Mouse (Mus musculus) embryonic fibroblast, embryonic 13.5 days (primary cell): Measurements from ENCODE around the gene Acin1. TPM values are rescaled to one million over a fixed set of nuclear protein-coding genes. Genes with fewer than 3 reads are reported as not detected.

Experiments used
- H3K27ac ChIP-seq: 2 replicates; pipeline ENCODE4 v1.5.1; 2012; ENCODE audit warnings: low read length, control low read depth, inconsistent platforms; ENCODE audit not compliant: insufficient read depth
- H3K4me1 ChIP-seq: 2 replicates; pipeline ENCODE4 v1.6.1; 2011; ENCODE audit warnings: low read length; ENCODE audit not compliant: control insufficient read depth, insufficient read depth
- H3K4me3 ChIP-seq: 2 replicates; pipeline ENCODE4 v1.5.1; 2011; ENCODE audit warnings: mild to moderate bottlenecking, control low read depth, low read length; ENCODE audit not compliant: insufficient read depth
- CTCF ChIP-seq: IDR thresholded peaks from 2 replicates; pipeline ENCODE4 v1.5.1; 2011; ENCODE audit warnings: mild to moderate bottlenecking, control low read depth, low read length, moderate library complexity, borderline replicate concordance; ENCODE audit not compliant: insufficient read depth
- POLR2A ChIP-seq: IDR thresholded peaks from 2 replicates; pipeline ENCODE4 v1.6.1; 2011; ENCODE audit warnings: low read depth, mild to moderate bottlenecking, control low read depth, low read length, moderate library complexity
- polyA plus RNA-seq: library from polyadenylated mRNA; stranded (reverse); fragments of >200 nt; gene quantifications from 2 replicates; pipeline ENCODE4 v1.2.4, GENCODE M21; 2011; ENCODE audit warnings: low read depth; ENCODE audit not compliant: missing spikeins, insufficient read length

Gene Acin1
- polyA plus RNA-seq, 1 experiment = 243 TPM

DNA sequence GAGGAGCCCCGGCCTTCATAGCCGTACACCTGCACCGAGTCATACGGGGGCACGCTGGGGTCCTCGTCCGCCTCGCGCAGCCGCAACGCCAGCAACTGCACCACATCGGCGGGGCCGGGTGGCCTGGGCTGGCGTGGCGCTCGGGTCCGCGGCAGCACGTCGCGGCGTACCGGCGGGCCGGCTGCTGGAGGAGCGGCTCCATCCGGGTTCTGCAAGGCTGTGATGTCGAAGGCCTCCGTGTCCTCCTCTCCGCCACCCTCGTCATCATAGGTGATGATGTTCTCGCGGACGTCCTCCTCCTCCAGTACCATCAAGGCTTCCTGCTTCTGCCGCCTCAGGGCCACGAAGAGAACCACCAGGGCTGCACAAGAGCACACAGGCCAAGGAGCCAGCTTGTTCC lies 54.5 kb downstream of the Acin1 start:
- H3K4me1 ChIP-seq = no peaks in the 10 kb centered on the region
- H3K4me3 ChIP-seq = no peak overlapping the region
- H3K27ac ChIP-seq = no peak overlapping the region
- TF ChIP-seq POLR2A (no peak), CTCF (no peak)

DNA sequence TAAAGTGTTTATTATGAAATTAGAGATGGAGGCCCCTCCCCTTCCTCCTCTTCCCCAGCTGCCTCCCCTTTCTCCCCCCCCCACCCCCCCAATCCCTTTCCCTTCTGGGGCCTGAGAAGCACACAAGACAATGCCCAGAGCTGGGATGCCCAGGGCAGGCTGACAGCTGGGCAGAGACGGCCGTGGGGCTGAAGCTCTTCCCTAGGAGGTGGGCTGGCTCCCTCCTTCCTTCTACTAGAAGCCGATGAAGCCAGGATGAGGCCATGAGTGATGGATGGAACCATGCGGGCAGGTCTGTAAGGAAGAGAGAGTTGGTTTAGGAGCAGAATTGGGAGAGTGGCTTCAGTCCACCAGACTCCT lies 55.5 kb downstream of the Acin1 start:
- TF ChIP-seq POLR2A (no peak), CTCF (no peak)
- no peak overlapping the region for H3K4me3 ChIP-seq
- no peaks in the 10 kb centered on the region for H3K4me1 ChIP-seq
- no peak overlapping the region for H3K27ac ChIP-seq

DNA sequence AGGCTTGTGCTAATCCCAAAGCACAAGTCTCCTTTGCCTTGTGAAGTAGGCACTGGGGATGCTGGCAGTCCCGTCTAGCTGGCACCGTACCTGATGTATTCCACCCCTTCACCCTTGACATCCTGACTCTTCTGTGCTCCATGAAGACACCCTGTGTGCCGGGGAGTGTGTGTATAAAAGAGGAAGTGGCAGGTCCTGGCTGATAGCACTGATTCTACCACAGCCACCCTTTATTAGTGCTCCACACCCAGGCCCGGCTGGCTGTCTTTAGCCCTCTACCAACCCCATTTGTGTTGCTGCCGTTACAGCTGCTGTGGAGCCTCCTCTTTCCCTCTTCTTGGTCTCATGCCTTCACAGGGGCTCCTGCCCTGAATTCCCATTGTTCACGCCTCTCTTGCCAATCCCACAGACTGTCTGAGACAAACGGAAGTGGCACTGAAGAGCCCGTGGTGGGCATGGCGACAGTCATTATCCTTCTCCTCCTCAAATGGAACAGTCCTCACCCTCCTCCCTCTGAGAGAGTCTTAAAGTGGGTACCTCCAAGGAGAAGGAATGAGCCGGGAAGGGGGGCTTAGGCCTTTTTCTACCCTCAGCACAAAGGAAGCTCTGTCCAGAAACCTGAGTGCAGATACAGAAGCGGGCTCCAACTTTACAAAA lies 56.0 kb downstream of the Acin1 start:
- TF ChIP-seq CTCF (no peak), POLR2A (no peak)
- H3K4me1 ChIP-seq = no peaks in the 10 kb centered on the region
- no peak overlapping the region for H3K27ac ChIP-seq
- no peak overlapping the region for H3K4me3 ChIP-seq

DNA sequence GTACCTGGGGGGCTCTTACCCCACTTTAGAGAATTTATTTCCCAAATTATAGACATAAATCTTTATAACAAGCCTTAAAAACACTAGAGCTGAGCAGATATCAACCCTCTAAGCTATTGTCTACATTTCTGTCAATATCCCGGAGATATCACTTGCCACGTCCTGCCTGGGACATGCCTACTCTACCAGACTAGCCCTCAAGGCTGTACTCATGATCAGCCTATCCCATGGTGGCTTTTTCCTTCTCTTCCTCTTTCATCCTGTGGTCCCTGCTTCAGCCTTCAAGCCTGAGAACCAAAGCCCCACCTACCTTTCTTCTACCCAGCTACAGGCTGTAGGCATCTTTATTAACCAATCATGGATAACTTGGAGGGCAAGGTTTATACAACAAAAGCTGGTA lies 56.9 kb downstream of the Acin1 start:
- no peaks in the 10 kb centered on the region for H3K4me1 ChIP-seq
- H3K27ac ChIP-seq = no peak overlapping the region
- TF ChIP-seq CTCF (no peak), POLR2A (no peak)
- no peak overlapping the region for H3K4me3 ChIP-seq

DNA sequence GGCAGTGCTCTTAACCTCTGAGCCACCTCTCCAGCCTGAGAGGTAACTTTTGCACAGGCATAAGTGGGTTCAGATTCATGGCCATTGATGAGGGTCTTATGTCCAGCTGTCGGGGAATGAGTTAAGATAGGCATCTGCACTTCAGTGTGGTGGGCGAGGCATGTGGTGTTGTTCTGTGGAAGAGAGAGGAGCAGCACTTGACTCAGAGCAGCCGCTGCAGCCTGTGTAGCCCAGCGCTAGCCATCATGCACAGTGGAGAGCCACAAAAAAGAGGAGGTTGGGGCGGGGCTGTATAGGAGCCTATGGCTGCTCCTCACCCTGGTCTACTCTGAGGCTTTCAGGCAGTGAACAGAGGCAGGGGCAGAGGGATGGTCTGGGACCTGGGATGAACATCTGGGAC lies 58.6 kb downstream of the Acin1 start:
- no peak overlapping the region for H3K4me3 ChIP-seq
- no peaks in the 10 kb centered on the region for H3K4me1 ChIP-seq
- TF ChIP-seq CTCF (no peak), POLR2A (no peak)
- no peak overlapping the region for H3K27ac ChIP-seq

DNA sequence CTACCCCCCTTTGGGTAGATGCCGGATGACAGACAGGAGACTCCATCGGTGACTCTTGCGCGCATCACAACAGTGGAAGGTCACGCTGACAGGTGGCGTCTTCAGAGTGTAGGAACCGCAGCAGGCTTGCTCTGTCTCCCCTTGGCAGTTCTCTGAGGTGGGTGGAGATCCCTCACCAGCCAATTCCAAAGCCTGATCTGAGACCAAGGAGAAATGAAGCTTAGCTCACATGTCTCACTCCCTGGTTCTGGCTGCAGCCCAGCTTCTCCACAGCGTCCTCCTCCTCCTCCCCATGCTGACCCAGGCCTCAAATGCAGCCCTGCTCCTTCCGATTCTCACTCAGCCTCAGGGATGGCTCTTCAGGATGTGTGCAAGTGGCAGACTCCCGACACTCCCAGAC lies 61.8 kb downstream of the Acin1 start:
- Histone ChIP-seq H3K4me3 (no peak overlapping the region), H3K4me1 (no peaks in the 10 kb centered on the region), H3K27ac (no peak overlapping the region)
- TF ChIP-seq CTCF (no peak), POLR2A (no peak)

DNA sequence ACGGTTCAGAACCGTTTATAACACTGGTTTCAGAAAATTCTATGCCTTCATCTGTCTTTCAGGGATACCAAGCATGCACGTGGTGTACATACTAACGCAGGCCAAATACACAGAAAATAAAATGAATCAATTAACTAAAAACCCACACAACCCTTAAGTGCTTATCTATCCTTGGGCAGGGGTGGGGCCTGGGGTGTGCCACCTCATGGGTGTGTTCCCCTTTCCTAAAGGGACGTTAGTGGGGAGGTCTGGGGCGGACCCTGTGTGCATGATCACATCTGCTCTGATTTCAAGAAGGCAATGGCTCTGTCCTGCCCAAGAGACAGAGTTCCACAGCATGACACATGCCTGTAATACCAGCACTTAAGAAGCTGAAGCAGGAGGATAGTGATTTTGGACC lies 63.4 kb downstream of the Acin1 start:
- no peak for TF ChIP-seq CTCF
- no peak for TF ChIP-seq POLR2A
- H3K4me1 ChIP-seq = no peaks in the 10 kb centered on the region
- H3K27ac ChIP-seq = no peak overlapping the region
- no peak overlapping the region for H3K4me3 ChIP-seq

DNA sequence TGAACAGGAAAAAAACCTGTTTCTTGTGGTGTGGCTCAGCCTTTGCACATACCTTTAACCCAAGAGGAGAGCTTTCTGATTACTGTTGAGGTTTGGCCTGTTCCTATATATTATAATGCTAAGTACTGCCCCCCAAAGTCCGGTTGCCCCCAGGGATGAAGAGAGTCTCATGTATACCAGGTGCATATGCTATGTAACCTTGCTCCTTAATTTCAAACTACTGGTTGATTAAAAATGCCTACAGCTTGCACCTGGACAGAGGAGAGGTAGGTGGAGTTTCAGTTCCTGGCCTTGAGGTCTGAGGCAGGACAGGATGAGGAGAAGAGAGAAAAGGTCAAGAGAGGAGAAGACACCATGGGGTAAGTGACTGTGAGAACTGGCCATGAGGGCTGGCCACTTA lies 65.6 kb downstream of the Acin1 start, which contains the start of gene Psmb11:
Psmb11 (plus strand) TSS at position 301 of the 400 bp plus-strand sequence.
- TF ChIP-seq POLR2A (no peak), CTCF (no peak)
- no peak within 1 kb of the TSS for H3K27ac ChIP-seq
- H3K4me1 ChIP-seq = no peaks in the 10 kb centered on the region; the same call in 1 of the 2 replicates
- no peak within 1 kb of the TSS for H3K4me3 ChIP-seq

DNA sequence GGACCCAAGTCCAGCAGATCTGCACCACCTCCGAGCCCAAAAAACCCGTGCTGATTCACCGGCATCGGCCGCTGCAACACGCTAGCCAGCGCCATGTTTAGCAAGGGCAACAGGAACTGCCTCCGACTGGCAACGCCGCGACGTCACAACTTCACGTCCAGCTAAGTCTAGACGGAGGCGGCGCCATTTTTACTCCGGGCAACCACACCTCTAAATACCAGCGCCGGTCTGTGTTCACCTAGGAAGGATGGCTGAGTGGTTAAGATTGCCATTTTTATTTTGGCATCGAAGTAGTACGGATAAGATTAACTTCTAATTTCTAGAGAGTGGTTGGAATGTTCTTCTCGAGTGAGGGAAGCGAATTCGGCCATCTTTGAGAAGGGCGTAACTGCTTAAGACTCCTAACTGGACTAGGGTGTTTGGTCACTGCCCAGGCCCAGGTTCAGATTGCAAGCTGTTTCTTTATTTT lies 68.8 kb downstream of the Acin1 start, which contains the start of gene Psmb5:
Psmb5 (minus strand) TSS at position 126 of the 469 bp plus-strand sequence.
- Histone ChIP-seq H3K27ac (peak within 1 kb of the TSS; percentile 55), H3K4me3 (peak within 1 kb of the TSS; percentile 91), H3K4me1 (peaks cover 3% of the 10 kb centered on the region; the same call in 1 of the 2 replicates)
- peak; percentile 80 for TF ChIP-seq POLR2A
- no peak for TF ChIP-seq CTCF

DNA sequence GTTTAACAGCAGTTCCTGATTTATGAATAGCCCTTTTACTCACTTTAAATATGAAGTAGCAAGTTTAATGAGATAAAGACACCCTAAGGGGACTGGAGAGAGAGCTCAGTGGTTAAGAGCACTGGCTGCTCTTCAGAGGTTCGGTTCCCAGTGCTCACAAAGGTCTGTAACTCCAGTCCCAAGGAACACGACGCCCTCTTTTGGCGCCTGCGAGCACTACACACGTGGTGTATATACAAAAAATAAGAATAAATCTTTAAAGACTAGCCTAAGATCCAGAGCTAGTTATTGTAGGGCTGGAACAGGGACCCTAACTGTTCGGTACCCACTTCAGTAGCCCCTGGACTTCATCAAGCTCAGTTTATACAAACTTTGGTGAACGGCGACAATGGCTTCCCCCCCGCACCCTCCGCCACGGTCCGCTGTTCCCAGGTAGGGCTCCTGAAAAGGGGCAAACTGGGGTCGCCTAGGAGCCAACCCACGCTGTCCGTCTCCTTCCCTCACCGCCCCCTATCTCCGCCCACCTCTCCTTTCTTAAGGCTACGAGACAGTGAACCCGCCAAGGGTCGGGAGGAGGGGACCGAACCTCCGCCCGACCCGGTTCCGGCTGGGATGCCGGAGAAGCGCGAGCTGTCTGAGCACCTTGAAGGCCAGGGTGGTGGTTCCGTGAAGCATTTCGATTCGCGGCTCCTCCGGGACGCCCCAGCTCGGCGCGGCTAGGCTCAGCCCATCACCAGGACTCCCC lies 69.4 kb downstream of the Acin1 start:
- no peak overlapping the region for H3K27ac ChIP-seq
- H3K4me1 ChIP-seq = peaks cover 3% of the 10 kb centered on the region; the same call in 1 of the 2 replicates
- H3K4me3 ChIP-seq = peak overlapping the region; percentile 91
- TF ChIP-seq POLR2A (no peak), CTCF (no peak)
